Mouse (Mus musculus): ENCODE results near the gene Plxna1. TPM values are rescaled to one million over a fixed set of nuclear protein-coding genes. Genes with fewer than 3 reads are reported as not detected.

The Plxna1 gene
- polyA plus RNA-seq, 1 experiment from 2014 or later, result 47.8 TPM

DNA sequence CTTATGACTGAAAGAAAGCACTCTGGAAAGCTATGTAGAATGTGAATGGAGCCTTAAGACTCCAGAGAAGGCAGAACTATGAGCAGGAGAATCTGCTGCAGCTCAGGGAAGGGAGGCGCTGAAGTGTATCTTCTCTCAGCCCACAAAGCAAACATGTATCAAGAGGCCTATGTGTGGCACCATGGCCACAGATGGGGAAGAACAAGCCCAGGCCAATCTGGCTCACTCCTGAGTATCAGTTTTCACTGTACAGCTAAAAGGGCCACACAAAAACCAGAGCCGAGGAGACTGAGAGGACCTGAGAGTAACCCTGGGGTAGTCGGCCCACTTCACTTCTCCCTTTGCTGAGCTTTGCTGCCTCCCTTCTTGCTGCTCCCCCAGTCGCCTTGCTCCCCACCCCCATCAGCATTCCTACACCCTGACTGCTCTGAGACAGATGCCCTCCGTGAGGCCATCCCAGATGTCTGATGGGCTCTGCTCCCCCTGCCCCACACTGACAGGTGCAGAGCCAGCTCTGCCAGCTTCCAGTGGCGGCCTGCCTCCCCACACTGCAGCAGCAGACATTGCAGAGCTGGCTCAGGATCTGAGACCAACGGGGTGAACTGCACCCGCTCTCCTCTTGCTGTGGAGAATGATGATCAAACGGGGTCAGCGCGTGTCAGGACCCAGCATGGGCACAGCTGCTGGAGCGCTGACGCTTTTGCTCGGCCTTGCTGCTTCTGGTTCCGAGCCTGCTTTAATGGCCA lies 34.5 kb downstream of the Plxna1 start:
- H3K36me3 ChIP-seq (ENCODE audit: control insufficient read depth, insufficient read depth), result peaks cover 39% of the 10 kb centered on the region
- ATAC-seq, result 0 out of 2 replicates have a peak, but pooled peaks have one; percentile 41

DNA sequence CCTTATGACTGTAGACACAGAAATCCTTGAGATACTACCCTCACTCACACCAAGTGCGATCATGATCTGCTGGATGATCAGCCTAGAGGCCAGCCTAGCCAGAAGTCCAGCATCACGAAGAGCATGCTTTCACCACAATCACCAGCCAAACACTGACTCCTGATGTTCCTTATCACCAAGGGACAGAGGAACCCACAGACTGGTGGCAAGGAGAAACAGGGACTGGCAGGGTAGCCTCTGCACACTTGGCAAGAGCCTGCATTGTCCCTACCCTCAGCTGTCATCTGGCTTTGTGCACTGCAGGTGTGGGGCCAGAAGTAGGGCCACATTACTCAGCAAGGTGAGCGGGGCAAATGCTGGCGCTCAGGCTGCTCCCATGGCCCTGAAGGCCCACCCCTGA lies 37.6 kb downstream of the Plxna1 start:
- no peak for ATAC-seq
- Histone ChIP-seq H3K9ac (replicated peaks; ENCODE audit: low read depth, low read length) (no peak overlapping the region), H3K4me3 (replicated peaks; ENCODE audit: low read length) (no peak overlapping the region), H3K9me3 (ENCODE audit: control insufficient read depth, low read length) (no peaks in the 10 kb centered on the region), H3K27me3 (replicated peaks; ENCODE audit: control insufficient read depth, insufficient read depth, low read length) (no peaks in the 10 kb centered on the region), H3K4me2 (ENCODE audit: low read length) (no peak overlapping the region), H3K27ac (ENCODE audit: low read length) (no peak overlapping the region), H3K36me3 (ENCODE audit: control insufficient read depth, insufficient read depth) (peaks cover 36% of the 10 kb centered on the region), H3K4me1 (replicated peaks; ENCODE audit: control insufficient read depth, insufficient read depth, low read length) (no peaks in the 10 kb centered on the region)
- 95% methylated on average over 4 of the region's 4 CpGs for WGBS

More for the DNA sequence above, 34.5 kb downstream of the Plxna1 start:
- Histone ChIP-seq H3K4me2 (ENCODE audit: low read length) (no peak overlapping the region), H3K9me3 (ENCODE audit: control insufficient read depth, low read length) (no peaks in the 10 kb centered on the region), H3K4me3 (replicated peaks; ENCODE audit: low read length) (no peak overlapping the region), H3K4me1 (replicated peaks; ENCODE audit: control insufficient read depth, insufficient read depth, low read length) (no peaks in the 10 kb centered on the region), H3K9ac (replicated peaks; ENCODE audit: low read depth, low read length) (no peak overlapping the region), H3K27me3 (replicated peaks; ENCODE audit: control insufficient read depth, insufficient read depth, low read length) (no peaks in the 10 kb centered on the region), H3K27ac (ENCODE audit: low read length) (no peak overlapping the region)
- 75% methylated on average over 15 of the region's 15 CpGs for WGBS

- Histone ChIP-seq H3K27ac (ENCODE audit: low read length) (no peak overlapping the region), H3K27me3 (replicated peaks; ENCODE audit: control insufficient read depth, insufficient read depth, low read length) (no peaks in the 10 kb centered on the region), H3K36me3 (ENCODE audit: control insufficient read depth, insufficient read depth) (peaks cover 8% of the 10 kb centered on the region; the same call in 1 of the 2 replicates), H3K4me3 (replicated peaks; ENCODE audit: low read length) (no peak overlapping the region), H3K9ac (replicated peaks; ENCODE audit: low read depth, low read length) (no peak overlapping the region), H3K4me2 (ENCODE audit: low read length) (no peak overlapping the region), H3K9me3 (ENCODE audit: control insufficient read depth, low read length) (no peaks in the 10 kb centered on the region), H3K4me1 (replicated peaks; ENCODE audit: control insufficient read depth, insufficient read depth, low read length) (0 out of 2 replicates have a peak, but pooled peaks cover 2% of the 10 kb centered on the region)
- 19% methylated on average over 4 of the region's 4 CpGs for WGBS
- ATAC-seq, result peak; percentile 11; the same call in 1 of the 2 replicates
These were observed 47.2 kb downstream of the Plxna1 start for GRCm38 (mm10) chr6:89315263-89315662.

DNA sequence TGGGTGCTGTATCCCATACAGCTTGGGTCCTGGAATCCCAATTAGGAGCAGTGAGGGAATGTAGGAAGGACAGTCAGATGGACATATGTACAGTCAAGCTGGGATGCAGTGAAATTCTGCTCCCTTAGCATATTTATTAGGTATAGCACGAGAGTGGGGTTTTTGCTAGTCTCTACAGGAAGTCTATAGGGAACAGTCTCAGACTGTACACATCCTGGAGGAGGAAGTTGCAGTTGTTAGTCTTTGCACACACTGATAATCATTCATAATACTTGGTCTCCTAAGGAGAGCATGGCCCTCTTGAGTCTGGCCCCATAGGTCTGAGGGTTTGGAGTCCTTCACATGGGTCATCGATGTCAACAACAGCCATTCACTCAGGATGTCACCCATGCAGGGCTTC lies 50.9 kb downstream of the Plxna1 start:
- Histone ChIP-seq H3K36me3 (ENCODE audit: control insufficient read depth, insufficient read depth) (no peaks in the 10 kb centered on the region), H3K27me3 (replicated peaks; ENCODE audit: control insufficient read depth, insufficient read depth, low read length) (no peaks in the 10 kb centered on the region), H3K4me3 (replicated peaks; ENCODE audit: low read length) (no peak overlapping the region), H3K27ac (ENCODE audit: low read length) (no peak overlapping the region), H3K9me3 (ENCODE audit: control insufficient read depth, low read length) (peaks cover 4% of the 10 kb centered on the region; the same call in 1 of the 2 replicates), H3K4me1 (replicated peaks; ENCODE audit: control insufficient read depth, insufficient read depth, low read length) (0 out of 2 replicates have a peak, but pooled peaks cover 2% of the 10 kb centered on the region), H3K4me2 (ENCODE audit: low read length) (no peak overlapping the region), H3K9ac (replicated peaks; ENCODE audit: low read depth, low read length) (no peak overlapping the region)
- no peak for ATAC-seq
- WGBS, result 95% methylated on average over 2 of the region's 2 CpGs

- 0 out of 2 replicates have a peak, but pooled peaks cover 2% of the 10 kb centered on the region for H3K4me1 ChIP-seq (replicated peaks; ENCODE audit: control insufficient read depth, insufficient read depth, low read length)
- H3K4me3 ChIP-seq (replicated peaks; ENCODE audit: low read length), result no peak overlapping the region
- no peak overlapping the region for H3K9ac ChIP-seq (replicated peaks; ENCODE audit: low read depth, low read length)
- no peaks in the 10 kb centered on the region for H3K27me3 ChIP-seq (replicated peaks; ENCODE audit: control insufficient read depth, insufficient read depth, low read length)
- H3K4me2 ChIP-seq (ENCODE audit: low read length), result no peak overlapping the region
- WGBS, result 27% methylated on average over 9 of the region's 9 CpGs
- no peaks in the 10 kb centered on the region for H3K36me3 ChIP-seq (ENCODE audit: control insufficient read depth, insufficient read depth)
- H3K9me3 ChIP-seq (ENCODE audit: control insufficient read depth, low read length), result peaks cover 4% of the 10 kb centered on the region; the same call in 1 of the 2 replicates
- no peak overlapping the region for H3K27ac ChIP-seq (ENCODE audit: low read length)
- no peak for ATAC-seq
These were observed 52.2 kb downstream of the Plxna1 start for GRCm38 (mm10) chr6:89310236-89310635.

- Histone ChIP-seq H3K4me3 (replicated peaks; ENCODE audit: low read length) (no peak overlapping the region), H3K36me3 (ENCODE audit: control insufficient read depth, insufficient read depth) (no peaks in the 10 kb centered on the region), H3K27me3 (replicated peaks; ENCODE audit: control insufficient read depth, insufficient read depth, low read length) (no peaks in the 10 kb centered on the region), H3K4me2 (ENCODE audit: low read length) (no peak overlapping the region), H3K9ac (replicated peaks; ENCODE audit: low read depth, low read length) (no peak overlapping the region), H3K27ac (ENCODE audit: low read length) (no peak overlapping the region), H3K4me1 (replicated peaks; ENCODE audit: control insufficient read depth, insufficient read depth, low read length) (0 out of 2 replicates have a peak, but pooled peaks cover 2% of the 10 kb centered on the region), H3K9me3 (ENCODE audit: control insufficient read depth, low read length) (peaks cover 4% of the 10 kb centered on the region; the same call in 1 of the 2 replicates)
- WGBS, result 81% methylated on average over 6 of the region's 6 CpGs
- ATAC-seq, result no peak
These were observed 54.0 kb downstream of the Plxna1 start for GRCm38 (mm10) chr6:89308213-89308973.

GRCm38 (mm10) chr6:89304375-89305058 lies 57.9 kb downstream of the Plxna1 start:
- peak; percentile 43; the same call in 1 of the 2 replicates for ATAC-seq

DNA sequence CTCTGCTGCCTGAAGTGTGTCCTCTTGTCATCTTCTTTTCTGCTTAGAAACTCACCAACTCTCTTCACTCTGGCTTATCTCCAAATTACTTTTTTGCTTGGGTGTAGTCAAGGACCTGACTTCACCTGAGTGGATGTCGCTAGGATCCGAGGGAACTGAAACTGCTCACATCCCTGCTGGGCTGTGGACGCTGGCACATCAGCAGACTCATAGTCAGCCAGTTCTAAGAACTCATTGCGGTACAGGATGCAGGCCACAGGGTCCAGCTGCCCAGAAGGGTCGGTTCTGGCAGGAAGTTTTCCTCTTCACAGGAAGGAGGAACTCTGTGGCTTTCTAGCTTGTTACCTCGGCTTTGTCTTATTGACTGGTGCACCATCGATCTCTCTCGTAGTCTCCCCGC lies 62.6 kb downstream of the Plxna1 start:
- H3K4me2 ChIP-seq (ENCODE audit: low read length), result no peak overlapping the region
- no peaks in the 10 kb centered on the region for H3K4me1 ChIP-seq (replicated peaks; ENCODE audit: control insufficient read depth, insufficient read depth, low read length)
- H3K36me3 ChIP-seq (ENCODE audit: control insufficient read depth, insufficient read depth), result no peaks in the 10 kb centered on the region
- H3K9ac ChIP-seq (replicated peaks; ENCODE audit: low read depth, low read length), result no peak overlapping the region
- H3K9me3 ChIP-seq (ENCODE audit: control insufficient read depth, low read length), result no peaks in the 10 kb centered on the region
- no peak for ATAC-seq
- WGBS, result 80% methylated on average over 9 of the region's 9 CpGs
- no peak overlapping the region for H3K4me3 ChIP-seq (replicated peaks; ENCODE audit: low read length)
- H3K27ac ChIP-seq (ENCODE audit: low read length), result no peak overlapping the region
- peaks cover 4% of the 10 kb centered on the region; the same call in 1 of the 2 replicates for H3K27me3 ChIP-seq (replicated peaks; ENCODE audit: control insufficient read depth, insufficient read depth, low read length)

More at GRCm38 (mm10) chr6:89304375-89305058, 57.9 kb downstream of the Plxna1 start:
- no peak overlapping the region for H3K4me3 ChIP-seq (replicated peaks; ENCODE audit: low read length)
- peaks cover 4% of the 10 kb centered on the region; the same call in 1 of the 2 replicates for H3K9me3 ChIP-seq (ENCODE audit: control insufficient read depth, low read length)
- WGBS, result 65% methylated on average over 3 of the region's 3 CpGs
- H3K4me1 ChIP-seq (replicated peaks; ENCODE audit: control insufficient read depth, insufficient read depth, low read length), result no peaks in the 10 kb centered on the region
- no peaks in the 10 kb centered on the region for H3K36me3 ChIP-seq (ENCODE audit: control insufficient read depth, insufficient read depth)
- no peak overlapping the region for H3K9ac ChIP-seq (replicated peaks; ENCODE audit: low read depth, low read length)
- no peak overlapping the region for H3K27ac ChIP-seq (ENCODE audit: low read length)
- no peak overlapping the region for H3K4me2 ChIP-seq (ENCODE audit: low read length)
- H3K27me3 ChIP-seq (replicated peaks; ENCODE audit: control insufficient read depth, insufficient read depth, low read length), result peaks cover 4% of the 10 kb centered on the region; the same call in 1 of the 2 replicates

All from forebrain, embryonic 16.5 days (tissue).